Mouse (Mus musculus): Measurements from ENCODE around the gene Gm17651.

The Gm17651 gene

GRCm38 (mm10) chr3:97627893-97628292, 46.6 kb downstream of the Gm17651 start:
- DNase-seq, result no peak

GRCm38 (mm10) chr3:97624611-97625010, 49.9 kb downstream of the Gm17651 start:
- no peak for DNase-seq
